Comparison of ENCODE assay signal across 8 mouse cellular contexts in the genomic region with DNA sequence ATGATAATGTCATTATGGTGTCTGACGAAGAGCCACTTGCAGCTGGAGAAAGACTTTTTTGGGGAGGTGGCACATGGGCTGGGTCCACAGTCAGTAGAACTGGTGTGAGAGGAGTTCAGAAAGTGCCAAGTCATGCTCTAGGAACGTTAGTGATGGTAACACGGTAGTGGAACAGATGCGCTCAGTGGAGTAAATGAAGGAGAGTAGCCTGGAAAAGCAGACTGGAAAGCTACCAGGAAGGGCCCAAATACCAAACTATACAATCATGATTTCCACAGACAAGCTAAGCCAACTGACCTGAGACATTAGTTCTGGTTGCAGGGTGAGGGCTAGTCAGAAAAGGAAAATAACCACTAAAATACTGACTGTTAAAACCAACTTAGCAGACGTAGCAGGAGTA. TPM values are rescaled to one million over a fixed set of nuclear protein-coding genes. Genes with fewer than 3 reads are reported as not detected.
DNase-seq lines count a peak whose midpoint lies in the region; ATAC-seq and TF ChIP-seq lines count a peak whose summit lies in the region.

No protein-coding gene starts in this region.

- ATAC-seq in forebrain, embryonic 12.5 days (ENCODE audit: low FRiP score), result no peak
- no peak for ATAC-seq in stomach, embryonic 14.5 days (ENCODE audit: insufficient number of reproducible peaks, insufficient read depth, low FRiP score, low read depth)

- TF ChIP-seq CTCF in kidney, adult 2 months (conservative IDR thresholded peaks at IDR 0.05; ENCODE audit: insufficient read depth, insufficient read length, low read depth, low read length), result no peak

- no peak overlapping the region for H3K27ac ChIP-seq in kidney, adult 2 months (ENCODE audit: insufficient read depth, low read depth, low read length)
- no peak overlapping the region for H3K27ac ChIP-seq in forebrain, embryonic 12.5 days
- no peak overlapping the region for H3K27ac ChIP-seq in stomach, embryonic 14.5 days (ENCODE audit: low read length)

- H3K4me2 ChIP-seq in forebrain, embryonic 12.5 days, result peak overlapping the region; percentile 70
- peak overlapping the region; percentile 61 for H3K4me2 ChIP-seq in stomach, embryonic 14.5 days (replicated peaks; ENCODE audit: low read depth, low read length)

- peak overlapping the region; percentile 50 for H3K9ac ChIP-seq in forebrain, embryonic 12.5 days
- H3K9ac ChIP-seq in stomach, embryonic 14.5 days (replicated peaks; ENCODE audit: low read depth, low read length), result peak overlapping the region; percentile 84

- peaks cover 11% of the 10 kb centered on the region for H3K4me1 ChIP-seq in kidney, adult 2 months (ENCODE audit: control insufficient read depth, insufficient read depth, low read length)
- peaks cover 36% of the 10 kb centered on the region for H3K4me1 ChIP-seq in forebrain, embryonic 12.5 days
- peaks cover 7% of the 10 kb centered on the region; the same call in 1 of the 2 replicates for H3K4me1 ChIP-seq in stomach, embryonic 14.5 days (ENCODE audit: control insufficient read depth, insufficient read depth, low read length)

- DNase-seq in kidney, adult 2 months, result peak; percentile 11
- no peak for DNase-seq in kidney, postnatal 10 days
- DNase-seq in R1 (ENCODE audit: low read depth, low spot score) (peak; percentile 49), liver (peak; percentile 74)
- DNase-seq in testis, postnatal 10 days (ENCODE audit: low spot score), result no peak
- DNase-seq in kidney, postnatal 36 days, result no peak

- peaks cover 5% of the 10 kb centered on the region for H3K36me3 ChIP-seq in kidney, adult 2 months (ENCODE audit: control insufficient read depth, insufficient read depth, low read length)
- peaks cover 17% of the 10 kb centered on the region for H3K36me3 ChIP-seq in forebrain, embryonic 12.5 days (replicated peaks)
- peaks cover 11% of the 10 kb centered on the region for H3K36me3 ChIP-seq in stomach, embryonic 14.5 days (ENCODE audit: control insufficient read depth, insufficient read depth, low read length)

- 31% methylated on average over 5 of the region's 5 CpGs for WGBS in kidney, adult 2 months
- 57% methylated on average over 5 of the region's 5 CpGs for WGBS in forebrain, embryonic 12.5 days
- WGBS in stomach, embryonic 14.5 days, result 38% methylated on average over 5 of the region's 5 CpGs

- no peaks in the 10 kb centered on the region for H3K27me3 ChIP-seq in kidney, adult 2 months (replicated peaks; ENCODE audit: control insufficient read depth, insufficient read depth, low read length)
- H3K27me3 ChIP-seq in forebrain, embryonic 12.5 days, result peaks cover 19% of the 10 kb centered on the region
- no peaks in the 10 kb centered on the region for H3K27me3 ChIP-seq in stomach, embryonic 14.5 days (ENCODE audit: control insufficient read depth, insufficient read depth, low read length)

- H3K9me3 ChIP-seq in forebrain, embryonic 12.5 days, result no peaks in the 10 kb centered on the region
- H3K9me3 ChIP-seq in stomach, embryonic 14.5 days (ENCODE audit: control insufficient read depth, low read depth, low read length), result no peaks in the 10 kb centered on the region

- TF ChIP-seq POLR2A in kidney, adult 2 months (IDR thresholded peaks at IDR 0.05; ENCODE audit: low read depth, low read length), result no peak

- H3K4me3 ChIP-seq in kidney, adult 2 months (ENCODE audit: insufficient read depth, low read depth, low read length), result peak overlapping the region; percentile 11; the same call in 1 of the 2 replicates
- H3K4me3 ChIP-seq in forebrain, embryonic 12.5 days (replicated peaks), result peak overlapping the region; percentile 85
- peak overlapping the region; percentile 84 for H3K4me3 ChIP-seq in stomach, embryonic 14.5 days (ENCODE audit: low read depth, low read length)

RNA-seq across cellular contexts. Expression of gene Cutal, which starts 4.5 kb away (rescaled TPM):
- polyA plus RNA-seq in kidney, adult 2 months (2012; rRNA removed), result 208 and 340 TPM in 2 replicates
- polyA plus RNA-seq in forebrain, embryonic 12.5 days (2016; fragmentation: Nextera tagmentation; extraction: Ambion mirVana), result not detected in 2 replicates
- polyA plus RNA-seq in stomach, embryonic 14.5 days (2014; fragmentation: Nextera tagmentation; extraction: Ambion mirVana), result 0.56 and 0.59 TPM in 2 replicates

RNA-seq across cellular contexts. Expression of gene Psmd5, which starts 5.1 kb away (rescaled TPM):
- 29.7 and 31.7 TPM in 2 replicates for polyA plus RNA-seq in kidney, adult 2 months (2012; rRNA removed)
- polyA plus RNA-seq in forebrain, embryonic 12.5 days (2016; fragmentation: Nextera tagmentation; extraction: Ambion mirVana), result 97.9 and 110 TPM in 2 replicates
- polyA plus RNA-seq in stomach, embryonic 14.5 days (2014; fragmentation: Nextera tagmentation; extraction: Ambion mirVana), result 95.0 and 99.2 TPM in 2 replicates

RNA-seq across cellular contexts. Expression of gene Gm34653, which starts 36.9 kb away (rescaled TPM):
- polyA plus RNA-seq in kidney, adult 2 months (2012; rRNA removed), result 0.07 TPM in 1 of 2 replicates, not detected in the other
- not detected in 2 replicates for polyA plus RNA-seq in forebrain, embryonic 12.5 days (2016; fragmentation: Nextera tagmentation; extraction: Ambion mirVana)
- polyA plus RNA-seq in stomach, embryonic 14.5 days (2014; fragmentation: Nextera tagmentation; extraction: Ambion mirVana), result not detected in 2 replicates

RNA-seq across cellular contexts. Expression of gene Fbxw2, which starts 43.6 kb away (rescaled TPM):
- polyA plus RNA-seq in kidney, adult 2 months (2012; rRNA removed), result 29.4 and 34.1 TPM in 2 replicates
- 83.9 and 90.2 TPM in 2 replicates for polyA plus RNA-seq in forebrain, embryonic 12.5 days (2016; fragmentation: Nextera tagmentation; extraction: Ambion mirVana)
- 69.8 and 75.7 TPM in 2 replicates for polyA plus RNA-seq in stomach, embryonic 14.5 days (2014; fragmentation: Nextera tagmentation; extraction: Ambion mirVana)

RNA-seq across cellular contexts. Expression of gene Phf19, which starts 44.1 kb away (rescaled TPM):
- 0.60 and 0.66 TPM in 2 replicates for polyA plus RNA-seq in kidney, adult 2 months (2012; rRNA removed)
- polyA plus RNA-seq in forebrain, embryonic 12.5 days (2016; fragmentation: Nextera tagmentation; extraction: Ambion mirVana), result 3.9 and 6.1 TPM in 2 replicates
- polyA plus RNA-seq in stomach, embryonic 14.5 days (2014; fragmentation: Nextera tagmentation; extraction: Ambion mirVana), result 8.2 and 11.9 TPM in 2 replicates

Comparison
In these comparisons a context has a peak if more than half of its experiments do, and no peak if none do; other contexts are left out.
1. DNase-seq: peak in kidney, adult 2 months (single experiment), R1 (single experiment) and liver (single experiment); none in kidney, postnatal 10 days (single experiment), testis, postnatal 10 days (single experiment) and kidney, postnatal 36 days (0 of 2).
2. H3K4me3 ChIP-seq: peak in every context shown above with its lines; median percentile 85 in forebrain, embryonic 12.5 days; 84 in stomach, embryonic 14.5 days; 11 in kidney, adult 2 months.
3. RNA of gene Cutal, which starts 4.5 kb away (polyA plus RNA-seq): 208 to 340 TPM in kidney, adult 2 months; 0.56 to 0.59 TPM in stomach, embryonic 14.5 days and not detected in forebrain, embryonic 12.5 days; every median in the first group is over 100 times any median in the second.